Mouse (Mus musculus): ENCODE measurements at regions not wholly inside any gene's neighbourhood (a gene's known extent, or its start where the extent isn't known, plus 50 kb on each side); places are given as distances from the start of the nearest gene placed in this dataset.
A peak's percentile ranks its signal among the peaks of the same experiment; 100 is the strongest.

- DNase-seq: no peak
- intact Hi-C loops (cut with DNase I): no loop called here
These were observed 776.9 kb downstream of the Kcnma1 start for GRCm38 (mm10) chr14:23237376-23237775.

- intact Hi-C loops (cut with DNase I): loop anchor here (5.0 to 10.0 kb wide), 2 partner anchors 206 to 229 kb away; no protein-coding TSS in a partner anchor
- DNase-seq: no peak
These were observed 815.6 kb downstream of the Kcnma1 start for GRCm38 (mm10) chr14:23198676-23199075.

- intact Hi-C loops (cut with DNase I): loop anchor here (5.0 to 10.0 kb wide), 2 partner anchors 210 to 232 kb away; no protein-coding TSS in a partner anchor
- no peak for DNase-seq
These were observed 819.4 kb downstream of the Kcnma1 start for GRCm38 (mm10) chr14:23194569-23195529.

- no peak for DNase-seq
- intact Hi-C loops (cut with DNase I): loop anchor here (10.0 kb wide), 1 partner anchor 212 kb away; no protein-coding TSS in a partner anchor
These were observed 821.7 kb downstream of the Kcnma1 start for GRCm38 (mm10) chr14:23192566-23192965.

GRCm38 (mm10) chr14:23185359-23185758, 828.9 kb downstream of the Kcnma1 start:
- DNase-seq: no peak
- intact Hi-C loops (cut with DNase I): no loop called here

- DNase-seq: no peak
- intact Hi-C loops (cut with DNase I): no loop called here
These were observed 844.9 kb downstream of the Kcnma1 start for GRCm38 (mm10) chr14:23169346-23169745.

- DNase-seq: no peak
- intact Hi-C loops (cut with DNase I): no loop called here
These were observed 853.7 kb downstream of the Kcnma1 start for GRCm38 (mm10) chr14:23160567-23160966.

GRCm38 (mm10) chr14:23150431-23150830, 863.9 kb downstream of the Kcnma1 start:
- intact Hi-C loops (cut with DNase I): no loop called here
- DNase-seq: no peak

GRCm38 (mm10) chr14:23146981-23147380, 867.3 kb downstream of the Kcnma1 start:
- DNase-seq: no peak
- intact Hi-C loops (cut with DNase I): no loop called here

- no peak for DNase-seq
These were observed 873.9 kb downstream of the Kcnma1 start for GRCm38 (mm10) chr14:23140385-23140784.

GRCm38 (mm10) chr14:23134723-23135122, 879.6 kb downstream of the Kcnma1 start:
- intact Hi-C loops (cut with DNase I): no loop called here
- no peak for DNase-seq

More at GRCm38 (mm10) chr14:23140385-23140784, 873.9 kb downstream of the Kcnma1 start:
- intact Hi-C loops (cut with DNase I): no loop called here

- intact Hi-C loops (cut with DNase I): no loop called here
- no peak for DNase-seq
These were observed 882.4 kb downstream of the Kcnma1 start for GRCm38 (mm10) chr14:23131736-23132519.

GRCm38 (mm10) chr14:23115889-23116510, 898.3 kb downstream of the Kcnma1 start:
- no peak for DNase-seq
- intact Hi-C loops (cut with DNase I): no loop called here

- DNase-seq: peak; percentile 22 to 34
- intact Hi-C loops (cut with DNase I): no loop called here
These were observed 899.4 kb downstream of the Kcnma1 start for GRCm38 (mm10) chr14:23114910-23115309.

GRCm38 (mm10) chr14:23114456-23114855, 899.8 kb downstream of the Kcnma1 start:
- intact Hi-C loops (cut with DNase I): no loop called here
- no peak for DNase-seq

- DNase-seq: no peak
- intact Hi-C loops (cut with DNase I): no loop called here
These were observed 901.9 kb downstream of the Kcnma1 start for GRCm38 (mm10) chr14:23112369-23112768.

GRCm38 (mm10) chr14:23108590-23108989, 905.7 kb downstream of the Kcnma1 start:
- intact Hi-C loops (cut with DNase I): no loop called here
- no peak for DNase-seq

- intact Hi-C loops (cut with DNase I): no loop called here
- DNase-seq: no peak
These were observed 906.8 kb downstream of the Kcnma1 start for GRCm38 (mm10) chr14:23107466-23107865.

All from gastrocnemius, postnatal 36 days (tissue).